Mouse (Mus musculus) forebrain, embryonic 12.5 days (tissue): ENCODE results near the gene Irak3. TPM values are rescaled to one million over a fixed set of nuclear protein-coding genes. Genes with fewer than 3 reads are reported as not detected.

ENCODE experiments used
- ATAC-seq: fragments of 200-750 bp; cut with Nextera tagmentation; 2 replicates; pipeline ENCODE4 v1.8.0; 2017; ENCODE audit warnings: moderate TSS enrichment; ENCODE audit not compliant: low FRiP score
- H3K27ac ChIP-seq: fragments of 300-500 bp; sonication (generic); 2 replicates; pipeline ENCODE4 v1.5.1; 2016; ENCODE audit warnings: mild to moderate bottlenecking
- H3K27me3 ChIP-seq: fragments of 300-500 bp; sonication (generic); 2 replicates; pipeline ENCODE4 v1.6.1; 2016; ENCODE audit warnings: mild to moderate bottlenecking
- H3K36me3 ChIP-seq: fragments of 300-500 bp; sonication (generic); replicated peaks from 2 replicates; pipeline ENCODE4 v1.6.1; 2016; ENCODE audit warnings: mild to moderate bottlenecking
- H3K4me1 ChIP-seq: fragments of 300-500 bp; sonication (generic); 2 replicates; pipeline ENCODE4 v1.6.1; 2016
- H3K4me2 ChIP-seq: fragments of 300-500 bp; sonication (generic); 2 replicates; pipeline ENCODE4 v1.6.1; 2016; ENCODE audit warnings: mild to moderate bottlenecking, moderate library complexity
- H3K4me3 ChIP-seq: fragments of 300-500 bp; sonication (generic); replicated peaks from 2 replicates; pipeline ENCODE4 v1.5.1; 2016; ENCODE audit warnings: mild to moderate bottlenecking
- H3K9ac ChIP-seq: fragments of 300-500 bp; sonication (generic); 2 replicates; pipeline ENCODE4 v1.6.1; 2016; ENCODE audit warnings: mild to moderate bottlenecking
- H3K9me3 ChIP-seq: fragments of 300-500 bp; sonication (generic); 2 replicates; pipeline ENCODE4 v1.6.1; 2016
- WGBS: fragments of 180-500 bp; shearing (Covaris S2); methylation state at CpG from one replicate; pipeline ENCODE4 v1.1.7; 2016; 5-methylcytosine and 5-hydroxymethylcytosine counted together
- polyA plus RNA-seq: library from polyadenylated mRNA; unstranded; fragments of >200 nt; fragmentation: Nextera tagmentation; extraction: Ambion mirVana; gene quantifications from 2 replicates; pipeline ENCODE4 v1.2.1, GENCODE M21; 2016

The Irak3 gene
- 0.38 and 0.51 TPM in 2 replicates for polyA plus RNA-seq

- Histone ChIP-seq H3K36me3 (no peaks in the 10 kb centered on the region), H3K27ac (no peak within 1 kb of the TSS), H3K4me1 (peaks cover 11% of the 10 kb centered on the region), H3K4me2 (peak within 1 kb of the TSS; percentile 90), H3K9ac (peak within 1 kb of the TSS; percentile 50), H3K4me3 (peak within 1 kb of the TSS; percentile 52), H3K27me3 (peaks cover 48% of the 10 kb centered on the region), H3K9me3 (no peaks in the 10 kb centered on the region)
- WGBS, result 1% methylated on average over 13 of the region's 13 CpGs
- ATAC-seq, result 0 out of 2 replicates have a peak, but pooled peaks have one; percentile 33
These were observed at the start of gene Irak3 for GRCm38 (mm10) chr10:120201961-120202402. TSS of gene Irak3 (minus strand) at chr10:120202130.

GRCm38 (mm10) chr10:120250911-120251683 is 49.2 kb upstream of the Irak3 start:
- Histone ChIP-seq H3K27me3 (peaks cover 9% of the 10 kb centered on the region; the same call in 1 of the 2 replicates), H3K9me3 (no peaks in the 10 kb centered on the region), H3K4me3 (no peak overlapping the region), H3K4me2 (no peak overlapping the region), H3K27ac (no peak overlapping the region), H3K4me1 (peaks cover 8% of the 10 kb centered on the region; the same call in 1 of the 2 replicates), H3K9ac (no peak overlapping the region), H3K36me3 (no peaks in the 10 kb centered on the region)
- ATAC-seq, result no peak
- 56% methylated on average over 11 of the region's 11 CpGs for WGBS

DNA sequence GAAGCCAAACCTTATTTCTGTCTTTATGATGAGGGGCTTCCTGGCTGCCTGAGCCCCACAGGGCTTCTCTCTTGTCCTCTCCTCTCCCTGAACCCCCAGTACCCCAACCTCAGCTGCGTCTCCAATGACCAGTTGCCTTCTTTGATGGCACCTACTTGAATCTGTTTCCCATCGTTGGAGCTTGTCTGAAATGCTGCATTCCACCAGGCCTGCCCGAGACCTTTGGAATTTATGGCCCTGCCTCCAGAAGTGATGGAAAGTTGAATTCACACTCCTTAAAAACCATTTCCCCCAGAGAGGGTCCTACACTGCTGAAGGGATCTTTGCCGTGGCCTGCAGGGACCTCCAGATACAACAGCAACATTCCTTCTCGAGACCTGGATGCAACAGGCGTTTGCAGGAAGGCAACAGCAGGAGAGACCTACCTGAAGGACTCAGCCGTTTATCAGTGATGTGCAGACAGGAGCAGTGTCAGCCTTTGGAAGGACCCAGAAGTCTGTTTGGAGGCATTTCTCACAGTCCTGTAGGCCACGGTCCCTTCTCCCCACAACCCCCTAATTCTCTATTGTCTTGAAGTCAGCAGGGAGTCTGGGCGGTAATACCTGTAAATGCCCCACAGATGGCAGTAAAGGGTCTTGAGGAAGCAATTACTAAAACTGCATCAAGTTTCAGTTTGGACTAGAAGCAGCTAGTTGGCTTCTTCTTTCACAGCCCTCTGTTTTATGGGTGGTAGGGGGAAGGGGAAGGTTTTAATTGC is 45.2 kb upstream of the Irak3 start:
- H3K9me3 ChIP-seq, result no peaks in the 10 kb centered on the region
- H3K4me2 ChIP-seq, result no peak overlapping the region
- peaks cover 8% of the 10 kb centered on the region; the same call in 1 of the 2 replicates for H3K4me1 ChIP-seq
- H3K27me3 ChIP-seq, result peaks cover 4% of the 10 kb centered on the region; the same call in 1 of the 2 replicates
- 50% methylated on average over 9 of the region's 9 CpGs for WGBS
- H3K4me3 ChIP-seq, result no peak overlapping the region
- H3K27ac ChIP-seq, result no peak overlapping the region
- no peak overlapping the region for H3K9ac ChIP-seq
- no peaks in the 10 kb centered on the region for H3K36me3 ChIP-seq
- ATAC-seq, result no peak

DNA sequence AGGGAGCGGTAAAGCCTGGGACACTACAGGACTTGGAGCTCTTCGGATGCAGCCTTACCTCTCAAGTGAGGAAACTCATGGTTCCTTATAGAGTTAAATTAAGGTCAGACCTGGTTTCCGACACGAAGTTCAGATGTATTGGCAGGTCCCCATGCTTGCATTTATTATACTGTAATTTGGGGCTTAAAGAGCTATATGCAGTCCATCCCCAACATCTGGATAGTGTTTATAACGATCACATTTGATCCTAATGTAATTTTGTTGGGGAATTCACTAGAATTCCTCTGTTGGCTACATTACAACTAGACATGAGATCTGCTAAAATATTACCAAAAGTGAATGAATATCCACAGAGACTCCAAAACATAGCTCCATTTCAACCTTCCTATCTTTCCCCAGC is 43.8 kb upstream of the Irak3 start:
- Histone ChIP-seq H3K27me3 (peaks cover 4% of the 10 kb centered on the region; the same call in 1 of the 2 replicates), H3K4me2 (no peak overlapping the region), H3K4me1 (peaks cover 8% of the 10 kb centered on the region; the same call in 1 of the 2 replicates), H3K9me3 (no peaks in the 10 kb centered on the region), H3K27ac (no peak overlapping the region), H3K9ac (no peak overlapping the region), H3K36me3 (no peaks in the 10 kb centered on the region), H3K4me3 (no peak overlapping the region)
- 84% methylated on average over 5 of the region's 5 CpGs for WGBS
- no peak for ATAC-seq

DNA sequence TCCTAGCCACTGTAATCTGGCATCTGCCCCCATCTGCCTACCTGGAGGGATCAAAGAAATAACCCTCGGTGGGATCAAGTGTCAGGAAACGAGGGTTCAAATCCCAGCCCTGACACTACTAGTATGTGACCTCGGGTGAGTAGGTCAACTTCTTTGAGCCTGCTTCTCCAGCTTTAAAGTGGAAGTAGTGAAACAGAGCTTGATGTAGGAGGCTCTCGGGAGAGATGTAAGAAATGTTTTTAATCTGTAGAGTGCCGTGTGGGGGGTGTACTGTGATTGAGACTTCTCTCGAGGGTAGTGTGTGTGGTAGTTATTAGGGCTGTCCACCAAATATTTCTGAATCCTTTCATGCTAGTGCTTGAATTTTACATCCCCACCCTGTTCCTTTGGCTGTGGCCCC is 40.5 kb upstream of the Irak3 start:
- Histone ChIP-seq H3K4me2 (no peak overlapping the region), H3K36me3 (no peaks in the 10 kb centered on the region), H3K4me1 (peaks cover 6% of the 10 kb centered on the region; the same call in 1 of the 2 replicates), H3K27me3 (peaks cover 7% of the 10 kb centered on the region; the same call in 1 of the 2 replicates), H3K9me3 (no peaks in the 10 kb centered on the region), H3K9ac (no peak overlapping the region), H3K4me3 (no peak overlapping the region), H3K27ac (no peak overlapping the region)
- 75% methylated on average over 6 of the region's 6 CpGs for WGBS
- ATAC-seq, result no peak

DNA sequence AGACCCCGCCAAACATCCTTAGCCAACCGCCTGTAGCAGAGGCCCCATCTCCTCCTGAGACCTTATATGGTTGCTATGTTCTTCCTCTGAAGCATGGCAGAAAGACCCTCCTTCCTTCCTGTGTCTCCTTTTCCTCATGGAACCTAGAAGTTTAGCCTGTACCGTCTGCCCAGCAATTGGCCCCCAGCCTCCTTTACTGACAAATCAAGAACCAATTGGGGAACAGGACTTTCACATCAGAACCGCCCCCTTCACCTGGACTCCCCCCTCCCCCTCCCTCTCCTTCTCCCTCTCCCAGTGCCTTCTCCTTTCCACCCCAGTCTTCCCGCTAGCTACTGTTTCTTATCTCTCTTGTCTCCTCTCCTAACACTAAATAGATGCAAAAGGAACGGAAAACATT is 37.5 kb upstream of the Irak3 start:
- H3K36me3 ChIP-seq, result no peaks in the 10 kb centered on the region
- no peak overlapping the region for H3K4me2 ChIP-seq
- ATAC-seq, result no peak
- H3K4me1 ChIP-seq, result no peaks in the 10 kb centered on the region
- H3K27me3 ChIP-seq, result peaks cover 4% of the 10 kb centered on the region; the same call in 1 of the 2 replicates
- H3K9ac ChIP-seq, result no peak overlapping the region
- no peak overlapping the region for H3K4me3 ChIP-seq
- H3K9me3 ChIP-seq, result no peaks in the 10 kb centered on the region
- H3K27ac ChIP-seq, result no peak overlapping the region
- 68% methylated on average over 6 of the region's 6 CpGs for WGBS

DNA sequence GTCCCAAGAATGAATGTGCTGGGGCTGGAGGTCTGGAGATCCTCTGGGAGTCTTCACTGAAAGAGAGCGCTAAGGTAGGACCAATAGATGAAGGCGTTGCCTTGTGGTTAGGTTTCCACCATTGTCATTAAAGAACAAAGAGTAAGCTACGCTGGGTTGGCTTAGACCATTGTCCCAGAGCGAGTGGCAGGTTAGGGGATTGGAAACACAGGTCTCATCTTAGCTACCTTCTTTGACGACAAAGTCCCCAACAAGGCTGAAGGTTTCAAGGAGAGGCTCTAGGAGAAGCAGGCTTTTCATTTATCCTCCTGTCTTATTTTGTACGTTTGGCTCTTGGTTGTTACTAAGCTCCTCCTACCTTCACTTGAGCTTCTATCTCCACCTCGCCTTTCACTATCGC is 36.3 kb upstream of the Irak3 start:
- no peak for ATAC-seq
- H3K27ac ChIP-seq, result no peak overlapping the region
- H3K36me3 ChIP-seq, result no peaks in the 10 kb centered on the region
- 87% methylated on average over 8 of the region's 8 CpGs for WGBS
- H3K9ac ChIP-seq, result no peak overlapping the region
- peaks cover 4% of the 10 kb centered on the region; the same call in 1 of the 2 replicates for H3K27me3 ChIP-seq
- no peaks in the 10 kb centered on the region for H3K9me3 ChIP-seq
- H3K4me2 ChIP-seq, result no peak overlapping the region
- no peaks in the 10 kb centered on the region for H3K4me1 ChIP-seq
- no peak overlapping the region for H3K4me3 ChIP-seq

GRCm38 (mm10) chr10:120236855-120237254 is 34.9 kb upstream of the Irak3 start:
- Histone ChIP-seq H3K9me3 (no peaks in the 10 kb centered on the region), H3K9ac (no peak overlapping the region), H3K36me3 (no peaks in the 10 kb centered on the region), H3K4me3 (no peak overlapping the region), H3K4me1 (no peaks in the 10 kb centered on the region), H3K4me2 (no peak overlapping the region), H3K27me3 (peaks cover 4% of the 10 kb centered on the region; the same call in 1 of the 2 replicates), H3K27ac (no peak overlapping the region)
- WGBS, result 83% methylated on average over 9 of the region's 9 CpGs
- ATAC-seq, result no peak

GRCm38 (mm10) chr10:120233655-120234367 is 31.9 kb upstream of the Irak3 start:
- no peak overlapping the region for H3K4me3 ChIP-seq
- no peak overlapping the region for H3K27ac ChIP-seq
- no peak overlapping the region for H3K4me2 ChIP-seq
- ATAC-seq, result no peak
- H3K4me1 ChIP-seq, result peaks cover 6% of the 10 kb centered on the region; the same call in 1 of the 2 replicates
- H3K36me3 ChIP-seq, result peaks cover 21% of the 10 kb centered on the region
- H3K9ac ChIP-seq, result no peak overlapping the region
- WGBS, result 33% methylated on average over 18 of the region's 18 CpGs
- H3K27me3 ChIP-seq, result no peaks in the 10 kb centered on the region
- H3K9me3 ChIP-seq, result no peaks in the 10 kb centered on the region

GRCm38 (mm10) chr10:120231718-120232117 is 29.8 kb upstream of the Irak3 start:
- H3K36me3 ChIP-seq, result peaks cover 27% of the 10 kb centered on the region
- 32% methylated on average over 5 of the region's 5 CpGs for WGBS
- no peak for ATAC-seq
- H3K9me3 ChIP-seq, result no peaks in the 10 kb centered on the region
- no peaks in the 10 kb centered on the region for H3K27me3 ChIP-seq
- no peak overlapping the region for H3K4me2 ChIP-seq
- H3K9ac ChIP-seq, result no peak overlapping the region
- no peak overlapping the region for H3K4me3 ChIP-seq
- no peak overlapping the region for H3K27ac ChIP-seq
- H3K4me1 ChIP-seq, result peaks cover 19% of the 10 kb centered on the region

GRCm38 (mm10) chr10:120226871-120227661 is 25.1 kb upstream of the Irak3 start, which contains the start of gene Llph:
TSS of gene Llph (plus strand) at chr10:120227070.
- peak within 1 kb of the TSS; percentile 81 for H3K9ac ChIP-seq
- no peaks in the 10 kb centered on the region for H3K9me3 ChIP-seq
- peaks cover 19% of the 10 kb centered on the region for H3K4me1 ChIP-seq
- H3K4me3 ChIP-seq, result peak within 1 kb of the TSS; percentile 99
- no peaks in the 10 kb centered on the region for H3K27me3 ChIP-seq
- ATAC-seq, result peak; percentile 96
- WGBS, result under 1% methylated on average over 57 of the region's 57 CpGs
- H3K27ac ChIP-seq, result peak within 1 kb of the TSS; percentile 46; the same call in 1 of the 2 replicates
- H3K4me2 ChIP-seq, result peak within 1 kb of the TSS; percentile 90
- peaks cover 36% of the 10 kb centered on the region for H3K36me3 ChIP-seq
